Mouse (Mus musculus): ENCODE measurements around the gene Camk1d.

DNA sequence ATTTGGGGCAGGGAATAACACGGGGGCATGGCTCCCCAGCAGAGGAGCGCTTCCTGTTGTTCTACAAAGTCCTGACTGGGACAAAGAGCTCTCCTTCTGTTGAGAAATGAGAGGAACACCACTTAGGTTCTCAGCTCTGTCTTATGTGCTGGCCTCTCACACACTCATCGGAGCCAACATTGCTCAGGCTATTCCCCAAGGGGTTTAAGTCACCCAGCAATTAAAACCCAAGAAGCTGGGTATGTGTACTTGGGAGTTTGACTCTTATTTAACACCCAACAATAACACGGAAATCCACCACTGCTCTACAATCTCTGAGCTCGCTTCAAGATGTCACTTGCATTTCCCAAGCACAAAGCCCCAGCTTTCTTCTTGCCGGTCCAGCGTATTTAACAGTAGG is 15.6 kb upstream of the Camk1d start:
- TF ChIP-seq CTCF (IDR thresholded peaks at IDR 0.05; ENCODE audit: low read depth, low read length) (no peak), GATA1 (IDR thresholded peaks at IDR 0.05; ENCODE audit: borderline replicate concordance, low read length) (no peak)
